Mouse (Mus musculus) hindbrain, embryonic 11.5 days (tissue): ENCODE measurements at regions not wholly inside any gene's neighbourhood (a gene's known extent, or its start where the extent isn't known, plus 50 kb on each side); places are given as distances from the start of the nearest gene placed in this dataset.

ENCODE experiments used
- ATAC-seq: fragments of 200-750 bp; cut with Nextera tagmentation; 2 replicates; pipeline ENCODE4 v1.8.0; 2017; ENCODE audit warnings: mild to moderate bottlenecking, moderate TSS enrichment, moderate library complexity; ENCODE audit not compliant: low FRiP score
- DNase-seq: peaks from one replicate; pipeline ENCODE4 v3.0.0-alpha.2; 2015; ENCODE audit warnings: low spot score
- H3K27ac ChIP-seq: fragments of 300-500 bp; sonication (generic); 2 replicates; pipeline ENCODE4 v1.5.1; 2014; ENCODE audit warnings: mild to moderate bottlenecking, low read depth, low read length
- H3K27me3 ChIP-seq: fragments of 300-500 bp; sonication (generic); 2 replicates; pipeline ENCODE4 v1.6.1; 2014; ENCODE audit warnings: mild to moderate bottlenecking, low read length, moderate library complexity, mixed read lengths; ENCODE audit not compliant: control insufficient read depth, insufficient read depth
- H3K36me3 ChIP-seq: fragments of 300-500 bp; sonication (generic); 2 replicates; pipeline ENCODE4 v1.6.1; 2014; ENCODE audit warnings: mild to moderate bottlenecking, low read length, moderate library complexity, mixed read lengths; ENCODE audit not compliant: control insufficient read depth, insufficient read depth
- H3K4me1 ChIP-seq: fragments of 300-500 bp; sonication (generic); replicated peaks from 2 replicates; pipeline ENCODE4 v1.6.1; 2014; ENCODE audit warnings: low read length, mixed read lengths; ENCODE audit not compliant: control insufficient read depth, insufficient read depth
- H3K4me2 ChIP-seq: fragments of 300-500 bp; sonication (generic); replicated peaks from 2 replicates; pipeline ENCODE4 v1.6.1; 2014; ENCODE audit warnings: mild to moderate bottlenecking, low read depth, low read length
- H3K4me3 ChIP-seq: fragments of 300-500 bp; sonication (generic); 2 replicates; pipeline ENCODE4 v1.5.1; 2014; ENCODE audit warnings: low read depth, low read length
- H3K9ac ChIP-seq: fragments of 300-500 bp; sonication (generic); 2 replicates; pipeline ENCODE4 v1.6.1; 2014; ENCODE audit warnings: low read depth, low read length
- H3K9me3 ChIP-seq: fragments of 300-500 bp; sonication (generic); 2 replicates; pipeline ENCODE4 v1.6.1; 2016; ENCODE audit warnings: low read length; ENCODE audit not compliant: control insufficient read depth
- WGBS: fragments of 180-500 bp; shearing (Covaris S2); extraction: QIAGEN DNeasy Blood & Tissue Kit; methylation state at CpG from one replicate; pipeline ENCODE4 v1.1.7; 2014; 5-methylcytosine and 5-hydroxymethylcytosine counted together

GRCm38 (mm10) chr2:10784266-10784665 lies 387.6 kb upstream of the Prkcq start:
- Histone ChIP-seq H3K27me3 (no peaks in the 10 kb centered on the region), H3K4me2 (no peak overlapping the region), H3K4me3 (no peak overlapping the region), H3K36me3 (no peaks in the 10 kb centered on the region), H3K9ac (no peak overlapping the region), H3K4me1 (no peaks in the 10 kb centered on the region), H3K9me3 (no peaks in the 10 kb centered on the region), H3K27ac (no peak overlapping the region)
- no peak for ATAC-seq
- 56% methylated on average over 1 of the region's 2 CpGs for WGBS
- DNase-seq = no peak

- H3K27ac ChIP-seq = no peak overlapping the region
- no peaks in the 10 kb centered on the region for H3K27me3 ChIP-seq
- H3K4me2 ChIP-seq = no peak overlapping the region
- no peaks in the 10 kb centered on the region for H3K4me1 ChIP-seq
- no peaks in the 10 kb centered on the region for H3K36me3 ChIP-seq
- no peaks in the 10 kb centered on the region for H3K9me3 ChIP-seq
- H3K4me3 ChIP-seq = no peak overlapping the region
- 0 out of 2 replicates have a peak, but pooled peaks have one; percentile 22 for ATAC-seq
- DNase-seq = peak; percentile 78
- WGBS = 22% methylated on average over 2 of the region's 2 CpGs
- H3K9ac ChIP-seq = no peak overlapping the region
Measured at GRCm38 (mm10) chr2:10785156-10785555, 386.8 kb upstream of the Prkcq start.

DNA sequence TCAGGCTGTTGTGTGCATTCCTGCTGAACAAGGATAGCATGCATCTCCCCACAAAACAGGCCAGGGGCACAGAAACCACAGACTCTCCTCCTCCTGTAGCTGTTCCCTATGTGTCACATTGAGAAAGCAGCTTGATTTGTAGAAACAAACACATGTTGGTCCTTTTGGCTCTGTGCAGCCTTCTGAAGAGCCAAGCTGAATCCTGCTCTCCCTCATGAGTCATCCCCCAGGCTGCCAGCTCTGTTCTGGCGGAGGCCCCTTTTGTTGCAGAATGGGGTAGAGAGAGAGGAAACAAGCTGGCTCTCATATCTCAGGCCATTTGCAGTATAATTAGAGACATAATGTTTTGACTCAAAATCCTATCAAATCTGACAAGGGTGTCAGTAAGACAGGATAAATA lies 383.4 kb upstream of the Prkcq start:
- Histone ChIP-seq H3K4me2 (no peak overlapping the region), H3K27me3 (no peaks in the 10 kb centered on the region), H3K4me3 (no peak overlapping the region), H3K9me3 (no peaks in the 10 kb centered on the region), H3K4me1 (no peaks in the 10 kb centered on the region), H3K36me3 (no peaks in the 10 kb centered on the region), H3K27ac (no peak overlapping the region), H3K9ac (no peak overlapping the region)
- 38% methylated on average over 1 of the region's 1 CpGs for WGBS
- no peak for DNase-seq
- no peak for ATAC-seq

- Histone ChIP-seq H3K9me3 (no peaks in the 10 kb centered on the region), H3K4me3 (no peak overlapping the region), H3K27ac (no peak overlapping the region), H3K9ac (no peak overlapping the region), H3K27me3 (no peaks in the 10 kb centered on the region), H3K4me1 (no peaks in the 10 kb centered on the region), H3K4me2 (no peak overlapping the region), H3K36me3 (no peaks in the 10 kb centered on the region)
- ATAC-seq (no peak), DNase-seq (no peak)
Measured at GRCm38 (mm10) chr2:10791233-10791632, 380.7 kb upstream of the Prkcq start.

- Histone ChIP-seq H3K4me1 (no peaks in the 10 kb centered on the region), H3K9me3 (no peaks in the 10 kb centered on the region), H3K36me3 (no peaks in the 10 kb centered on the region), H3K27me3 (no peaks in the 10 kb centered on the region), H3K9ac (no peak overlapping the region), H3K27ac (no peak overlapping the region), H3K4me2 (no peak overlapping the region), H3K4me3 (no peak overlapping the region)
- ATAC-seq (no peak), DNase-seq (no peak)
- 24% methylated on average over 2 of the region's 2 CpGs for WGBS
Measured at GRCm38 (mm10) chr2:10816374-10816773, 355.5 kb upstream of the Prkcq start.

- Histone ChIP-seq H3K36me3 (no peaks in the 10 kb centered on the region), H3K27me3 (no peaks in the 10 kb centered on the region), H3K4me3 (peak overlapping the region; percentile 29), H3K4me2 (peak overlapping the region; percentile 40), H3K9ac (peak overlapping the region; percentile 56), H3K9me3 (no peaks in the 10 kb centered on the region), H3K27ac (no peak overlapping the region), H3K4me1 (no peaks in the 10 kb centered on the region)
- peak; percentile 82 for ATAC-seq
- 37% methylated on average over 29 of the region's 29 CpGs for WGBS
- DNase-seq = peak; percentile 82
Measured at GRCm38 (mm10) chr2:10825278-10826133, 346.4 kb upstream of the Prkcq start.

DNA sequence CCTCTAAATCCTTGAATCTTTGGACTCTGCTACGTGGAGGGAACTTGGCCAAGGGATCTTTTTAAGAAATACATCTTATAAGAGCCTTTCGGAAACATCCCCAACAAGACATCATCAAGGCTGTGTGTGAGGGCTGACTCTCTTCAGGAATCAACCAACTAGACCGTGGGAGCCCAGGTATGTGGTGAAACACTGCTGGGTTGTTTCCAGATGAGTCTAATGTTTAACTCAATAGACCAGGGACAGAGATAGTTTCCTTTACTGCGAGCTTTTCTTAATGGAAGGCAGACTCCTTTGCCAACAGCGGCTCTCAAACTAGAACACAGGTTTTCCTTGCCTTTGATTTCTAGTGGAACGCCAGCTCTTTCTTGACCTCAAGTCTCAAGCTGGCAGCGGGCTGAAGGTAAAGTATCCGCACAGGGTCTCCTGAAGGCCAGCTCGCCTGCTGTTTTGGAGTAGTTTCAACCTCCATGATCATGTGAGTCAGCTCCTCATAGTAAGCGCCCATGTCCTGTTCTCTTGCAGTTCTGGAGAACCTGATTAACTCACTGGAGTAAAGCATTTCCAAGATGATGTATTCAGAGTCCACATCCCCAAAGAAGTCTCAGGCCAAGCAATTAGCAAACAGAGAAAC lies 345.7 kb upstream of the Prkcq start:
- no peak overlapping the region for H3K27ac ChIP-seq
- H3K4me2 ChIP-seq = no peak overlapping the region
- no peak overlapping the region for H3K4me3 ChIP-seq
- H3K36me3 ChIP-seq = no peaks in the 10 kb centered on the region
- H3K9ac ChIP-seq = no peak overlapping the region; the same call in 1 of the 2 replicates
- H3K4me1 ChIP-seq = no peaks in the 10 kb centered on the region
- WGBS = 83% methylated on average over 10 of the region's 10 CpGs
- ATAC-seq (no peak), DNase-seq (no peak)
- no peaks in the 10 kb centered on the region for H3K27me3 ChIP-seq
- H3K9me3 ChIP-seq = no peaks in the 10 kb centered on the region

DNA sequence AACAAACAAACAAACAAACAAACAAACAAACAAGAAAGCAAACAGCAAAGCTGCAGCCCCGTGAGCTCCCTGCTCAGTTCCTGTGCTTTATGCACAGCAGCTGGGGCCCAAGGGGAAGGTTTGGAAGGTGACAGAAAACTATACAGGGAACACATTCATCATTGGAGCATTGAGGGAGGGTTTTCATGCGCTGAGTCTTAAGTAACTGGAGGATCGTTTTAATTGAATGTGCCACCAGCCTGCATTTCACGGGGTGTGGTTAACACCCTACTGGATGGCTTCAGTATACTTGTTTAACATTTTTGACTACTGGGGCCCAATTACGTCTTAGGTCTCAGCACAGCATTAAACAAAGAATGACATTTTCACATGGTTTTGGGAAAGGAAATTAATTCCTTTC lies 331.9 kb upstream of the Prkcq start:
- Histone ChIP-seq H3K4me3 (no peak overlapping the region), H3K27me3 (no peaks in the 10 kb centered on the region), H3K9ac (no peak overlapping the region), H3K27ac (no peak overlapping the region), H3K9me3 (no peaks in the 10 kb centered on the region), H3K36me3 (no peaks in the 10 kb centered on the region), H3K4me2 (no peak overlapping the region), H3K4me1 (no peaks in the 10 kb centered on the region)
- WGBS = 64% methylated on average over 5 of the region's 5 CpGs
- DNase-seq (no peak), ATAC-seq (no peak)
